Mouse (Mus musculus) erythroblast, embryonic 14.5 days (primary cell): ENCODE measurements around the gene Styk1.

Experiments
- GATA1 ChIP-seq: IDR thresholded peaks from 2 replicates; pipeline ENCODE4 v1.6.1; 2012; ENCODE audit warnings: low read length, inconsistent platforms, mixed read lengths
- TAL1 ChIP-seq: IDR thresholded peaks from 3 replicates; pipeline ENCODE4 v1.6.1; 2012; ENCODE audit warnings: low read length, inconsistent platforms, mixed read lengths

DNA sequence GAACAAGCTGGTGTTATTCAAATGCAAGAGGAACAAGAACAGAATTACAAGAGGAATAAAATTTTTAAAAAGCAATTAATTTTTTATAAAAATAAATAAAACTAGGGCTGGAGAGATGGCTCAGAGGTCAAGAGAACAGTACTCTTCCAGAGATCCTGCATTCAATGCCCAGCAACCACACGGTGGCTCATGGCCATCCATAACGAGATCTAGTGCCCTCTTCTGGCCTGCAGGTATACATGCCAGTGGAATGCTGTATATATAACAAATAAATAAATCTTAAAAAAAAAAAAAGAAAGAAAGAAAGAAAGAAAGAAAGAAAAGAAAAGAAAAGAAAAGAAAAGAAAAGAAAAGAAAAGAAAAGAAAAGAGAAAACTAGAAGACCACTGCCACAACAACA lies 63.0 kb downstream of the Styk1 start:
- TF ChIP-seq GATA1 (no peak), TAL1 (no peak)
